Mouse (Mus musculus) heart, postnatal 0 days (tissue): Measurements from ENCODE around the gene Nnmt. TPM values are rescaled to one million over a fixed set of nuclear protein-coding genes. Genes with fewer than 3 reads are reported as not detected.

Experiments
- ATAC-seq: fragments of 200-750 bp; cut with Nextera tagmentation; 2 replicates; pipeline ENCODE4 v1.8.0; 2017; ENCODE audit warnings: low read depth, moderate number of reproducible peaks, moderate library complexity; ENCODE audit not compliant: insufficient read depth
- DNase-seq: peaks from one replicate; pipeline ENCODE4 v3.0.0-alpha.2; 2016; ENCODE audit warnings: low spot score
- H3K27ac ChIP-seq: fragments of 300-500 bp; sonication (generic); 2 replicates; pipeline ENCODE4 v1.5.1; 2014; ENCODE audit warnings: low read depth, mild to moderate bottlenecking
- H3K27me3 ChIP-seq: fragments of 300-500 bp; sonication (generic); 2 replicates; pipeline ENCODE4 v1.6.1; 2014; ENCODE audit warnings: low read length, mixed read lengths; ENCODE audit not compliant: control insufficient read depth, insufficient read depth
- H3K36me3 ChIP-seq: fragments of 300-500 bp; sonication (generic); replicated peaks from 2 replicates; pipeline ENCODE4 v1.6.1; 2014; ENCODE audit warnings: low read length, mixed read lengths; ENCODE audit not compliant: control insufficient read depth, insufficient read depth
- H3K4me1 ChIP-seq: fragments of 300-500 bp; sonication (generic); 2 replicates; pipeline ENCODE4 v1.6.1; 2014; ENCODE audit warnings: antibody characterized with exemption; ENCODE audit not compliant: control insufficient read depth, insufficient read depth
- H3K4me2 ChIP-seq: fragments of 300-500 bp; sonication (generic); 2 replicates; pipeline ENCODE4 v1.6.1; 2014; ENCODE audit warnings: low read depth, mild to moderate bottlenecking, low read length, moderate library complexity
- H3K4me3 ChIP-seq: fragments of 300-500 bp; sonication (generic); 2 replicates; pipeline ENCODE4 v1.5.1; 2014; ENCODE audit warnings: low read depth, low read length
- H3K9ac ChIP-seq: fragments of 300-500 bp; sonication (generic); replicated peaks from 2 replicates; pipeline ENCODE4 v1.6.1; 2014; ENCODE audit warnings: low read depth, low read length, mixed read lengths
- H3K9me3 ChIP-seq: fragments of 300-500 bp; sonication (generic); replicated peaks from 2 replicates; pipeline ENCODE4 v1.6.1; 2016; ENCODE audit warnings: low read length; ENCODE audit not compliant: control insufficient read depth
- CTCF ChIP-seq: IDR thresholded peaks from 2 replicates; pipeline ENCODE4 v1.5.1; 2016; ENCODE audit warnings: antibody characterized with exemption, control low read depth, low read depth
- EP300 ChIP-seq: IDR thresholded peaks from 2 replicates; pipeline ENCODE4 v1.6.1; 2016; ENCODE audit warnings: antibody characterized with exemption, low read depth
- WGBS: fragments of 180-500 bp; shearing (Covaris S2); extraction: QIAGEN DNeasy Blood & Tissue Kit; methylation state at CpG from one replicate; pipeline ENCODE4 v1.1.7; 2014; 5-methylcytosine and 5-hydroxymethylcytosine counted together
- polyA plus RNA-seq: library from polyadenylated mRNA; unstranded; fragments of >200 nt; fragmentation: Nextera tagmentation; extraction: Ambion mirVana; gene quantifications from 2 replicates; pipeline ENCODE4 v1.2.1, GENCODE M21; 2015
- total RNA-seq: library from RNA; depleted of rRNA; stranded (reverse); fragments of >200 nt; gene quantifications from 2 replicates; pipeline ENCODE4 v1.2.3, GENCODE M21; 2014; ENCODE audit warnings: low replicate concordance

Gene Nnmt
- total and polyA plus RNA-seq, 2 experiments from 2014 or later = 2.1 to 12.4 TPM

DNA sequence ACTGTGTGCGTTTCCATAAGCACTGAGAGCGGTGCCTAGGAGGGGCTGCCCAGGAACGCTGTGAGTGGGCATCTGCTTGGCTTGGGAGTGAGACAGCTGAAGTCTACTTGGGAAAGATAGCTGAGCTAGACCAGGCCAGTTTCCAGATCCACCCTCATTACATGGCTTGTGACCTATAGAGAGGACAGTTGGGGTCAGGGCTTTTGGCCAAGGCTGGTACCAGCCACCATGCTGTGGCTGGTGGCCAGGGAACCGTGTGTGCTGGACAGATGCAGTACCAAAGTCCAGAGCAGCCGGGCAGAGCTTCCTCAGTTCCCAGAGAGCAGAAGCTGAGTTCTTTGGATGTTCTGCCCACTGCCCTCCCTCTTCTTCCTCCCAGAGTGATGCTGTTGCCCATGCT, 7.6 kb upstream of the Nnmt start:
- no peaks in the 10 kb centered on the region for H3K4me1 ChIP-seq
- TF ChIP-seq CTCF = no peak
- no peak for TF ChIP-seq EP300
- H3K4me2 ChIP-seq = no peak overlapping the region
- H3K4me3 ChIP-seq = no peak overlapping the region
- WGBS = 78% methylated on average over 5 of the region's 5 CpGs
- DNase-seq (no peak), ATAC-seq (no peak)
- no peaks in the 10 kb centered on the region for H3K9me3 ChIP-seq
- H3K9ac ChIP-seq = no peak overlapping the region
- H3K27me3 ChIP-seq = no peaks in the 10 kb centered on the region
- H3K27ac ChIP-seq = no peak overlapping the region
- H3K36me3 ChIP-seq = no peaks in the 10 kb centered on the region

DNA sequence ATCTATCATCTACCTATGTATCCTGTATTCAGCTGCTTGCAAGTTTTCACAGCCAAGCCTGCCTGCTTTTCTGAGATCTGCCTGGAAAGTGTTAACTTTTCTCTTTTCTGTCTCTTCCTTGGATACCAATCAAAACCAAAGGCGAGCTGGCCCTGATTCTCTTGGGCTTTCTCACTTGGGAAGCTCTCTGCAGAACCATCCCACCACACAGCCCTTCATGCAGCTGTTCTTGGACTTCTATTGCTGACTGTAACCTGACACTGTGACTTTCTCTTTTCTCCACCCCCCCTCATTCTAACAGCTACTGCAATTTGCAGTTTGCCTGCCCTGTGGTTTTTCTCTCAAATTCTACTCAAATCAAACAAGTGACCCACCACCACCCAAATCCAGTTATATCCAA, 6.1 kb upstream of the Nnmt start:
- Histone ChIP-seq H3K36me3 (no peaks in the 10 kb centered on the region), H3K9me3 (no peaks in the 10 kb centered on the region), H3K4me2 (no peak overlapping the region), H3K27me3 (no peaks in the 10 kb centered on the region), H3K4me1 (0 out of 2 replicates have a peak, but pooled peaks cover under 1% of the 10 kb centered on the region), H3K27ac (no peak overlapping the region), H3K4me3 (no peak overlapping the region), H3K9ac (no peak overlapping the region)
- WGBS = 10% methylated on average over 1 of the region's 1 CpGs
- TF ChIP-seq CTCF (no peak), EP300 (no peak)
- DNase-seq = no peak
- ATAC-seq = peak; percentile 49; the same call in 1 of the 2 replicates

DNA sequence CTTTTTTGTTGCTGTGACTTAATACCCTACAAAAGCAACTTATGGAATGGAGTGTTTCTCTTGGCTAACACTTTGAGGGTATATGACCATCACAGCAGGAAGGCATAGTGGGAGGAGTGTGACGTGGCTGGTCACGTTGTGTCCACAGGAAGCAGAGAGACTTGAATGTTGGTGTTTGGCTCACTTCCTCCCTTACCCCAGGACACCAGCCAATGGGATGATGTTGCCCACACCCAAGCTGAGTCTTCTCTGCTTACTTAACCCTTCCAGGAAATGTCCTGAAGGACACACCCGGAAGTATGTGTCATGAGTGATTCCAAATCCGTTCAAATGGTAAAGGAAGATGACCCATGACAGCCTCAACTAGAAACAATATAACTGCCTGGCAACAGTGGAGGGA, 4.8 kb upstream of the Nnmt start:
- DNase-seq = no peak
- Histone ChIP-seq H3K4me3 (no peak overlapping the region), H3K4me2 (no peak overlapping the region), H3K9me3 (no peaks in the 10 kb centered on the region), H3K27ac (no peak overlapping the region), H3K36me3 (no peaks in the 10 kb centered on the region), H3K4me1 (0 out of 2 replicates have a peak, but pooled peaks cover 3% of the 10 kb centered on the region), H3K9ac (no peak overlapping the region), H3K27me3 (no peaks in the 10 kb centered on the region)
- WGBS = 46% methylated on average over 4 of the region's 4 CpGs
- TF ChIP-seq CTCF = no peak
- TF ChIP-seq EP300 = no peak
- no peak for ATAC-seq

DNA sequence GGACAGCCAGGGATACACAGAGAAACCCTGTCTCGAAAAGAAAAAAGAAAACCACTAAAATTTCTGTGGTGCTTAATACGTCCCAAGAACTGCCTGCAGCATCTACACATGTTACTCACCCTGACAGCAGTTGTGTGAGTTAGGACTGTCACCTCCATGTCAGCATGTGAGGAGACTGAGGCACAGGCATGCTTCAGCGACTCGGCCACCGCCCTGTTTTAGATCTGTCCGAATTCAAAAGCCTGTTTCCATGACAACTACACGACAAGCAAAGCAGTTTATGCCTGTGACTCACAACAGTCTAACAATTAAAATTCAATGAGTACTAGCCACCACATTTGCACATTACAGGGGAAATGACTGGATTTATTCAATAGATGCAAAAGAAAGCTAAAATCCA, 2.5 kb upstream of the Nnmt start:
- ATAC-seq = no peak
- WGBS = 70% methylated on average over 7 of the region's 7 CpGs
- no peaks in the 10 kb centered on the region for H3K36me3 ChIP-seq
- H3K27me3 ChIP-seq = no peaks in the 10 kb centered on the region
- no peak overlapping the region for H3K4me2 ChIP-seq
- H3K4me1 ChIP-seq = 0 out of 2 replicates have a peak, but pooled peaks cover 3% of the 10 kb centered on the region
- no peak overlapping the region for H3K9ac ChIP-seq
- no peak for DNase-seq
- no peak overlapping the region for H3K27ac ChIP-seq
- no peak for TF ChIP-seq EP300
- H3K4me3 ChIP-seq = no peak overlapping the region
- no peaks in the 10 kb centered on the region for H3K9me3 ChIP-seq

DNA sequence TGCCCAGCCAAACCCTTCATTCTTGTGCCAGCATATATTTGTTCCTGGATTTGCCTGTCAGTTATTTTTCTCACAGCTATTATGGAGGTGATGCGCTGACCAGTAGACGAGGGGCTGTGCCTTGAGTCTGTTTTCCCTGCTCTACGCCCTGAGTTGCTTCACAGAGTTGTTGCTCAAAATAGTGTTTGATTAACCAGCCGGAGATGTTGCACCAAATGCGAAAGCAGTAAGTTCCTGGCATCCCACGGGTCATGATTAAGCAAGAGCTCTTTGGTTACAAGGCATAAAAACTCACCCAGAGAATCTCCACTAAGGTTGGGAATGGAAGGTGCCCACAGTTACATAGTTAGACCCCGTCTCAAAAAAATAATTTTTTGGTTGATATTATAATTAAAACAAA, 1.2 kb upstream of the Nnmt start:
- H3K4me2 ChIP-seq = no peak overlapping the region
- DNase-seq (no peak), ATAC-seq (no peak)
- H3K27me3 ChIP-seq = no peaks in the 10 kb centered on the region
- 72% methylated on average over 7 of the region's 7 CpGs for WGBS
- H3K36me3 ChIP-seq = no peaks in the 10 kb centered on the region
- no peak overlapping the region for H3K27ac ChIP-seq
- 0 out of 2 replicates have a peak, but pooled peaks cover 3% of the 10 kb centered on the region for H3K4me1 ChIP-seq
- H3K9me3 ChIP-seq = no peaks in the 10 kb centered on the region
- TF ChIP-seq EP300 = no peak
- no peak for TF ChIP-seq CTCF
- H3K4me3 ChIP-seq = no peak overlapping the region
- H3K9ac ChIP-seq = no peak overlapping the region

DNA sequence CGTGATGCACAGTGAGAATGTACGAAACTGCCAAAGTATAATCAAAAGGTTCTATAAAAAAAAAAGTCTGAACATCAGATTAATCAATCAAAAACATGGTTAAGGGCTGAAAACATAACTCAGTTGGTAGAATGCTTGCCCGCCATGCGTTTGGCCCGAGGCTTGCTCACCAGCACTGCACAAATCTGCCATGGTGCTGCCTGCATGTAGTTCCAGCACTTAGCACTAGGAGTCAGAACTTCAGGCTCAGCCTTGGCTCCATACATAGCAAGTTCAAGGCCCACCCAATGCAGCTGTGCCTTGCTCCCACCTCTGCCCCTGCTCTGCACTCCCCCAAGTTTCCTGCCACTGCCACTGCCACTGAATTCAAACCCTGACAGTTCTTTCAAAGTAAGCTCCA, 744 bp upstream of the Nnmt start:
- no peak overlapping the region for H3K9ac ChIP-seq
- H3K27ac ChIP-seq = peak overlapping the region; percentile 66
- DNase-seq (no peak), ATAC-seq (no peak)
- H3K4me3 ChIP-seq = no peak overlapping the region
- H3K4me2 ChIP-seq = no peak overlapping the region
- TF ChIP-seq EP300 (no peak), CTCF (no peak)
- no peaks in the 10 kb centered on the region for H3K9me3 ChIP-seq
- 0 out of 2 replicates have a peak, but pooled peaks cover 3% of the 10 kb centered on the region for H3K4me1 ChIP-seq
- WGBS = 82% methylated on average over 5 of the region's 5 CpGs
- no peaks in the 10 kb centered on the region for H3K27me3 ChIP-seq
- no peaks in the 10 kb centered on the region for H3K36me3 ChIP-seq
